Mouse (Mus musculus) megakaryocyte, embryonic 14.5 days (primary cell): Measurements from ENCODE around the gene Igbp1. TPM values are rescaled to one million over a fixed set of nuclear protein-coding genes. Genes with fewer than 3 reads are reported as not detected.

Source experiments
- H3K27me3 ChIP-seq: replicated peaks from 2 replicates; pipeline ENCODE3; 2012; ENCODE audit warnings: inconsistent platforms
- H3K36me3 ChIP-seq: replicated peaks from 2 replicates; pipeline ENCODE3; 2012; ENCODE audit warnings: low read length, inconsistent platforms, mixed read lengths
- H3K4me1 ChIP-seq: 2 replicates; pipeline ENCODE4 v1.6.1; 2012; ENCODE audit warnings: inconsistent platforms
- H3K4me3 ChIP-seq: replicated peaks from 2 replicates; pipeline ENCODE3; 2012; ENCODE audit warnings: moderate library complexity, mild to moderate bottlenecking, inconsistent platforms
- H3K9me3 ChIP-seq: 2 replicates; pipeline ENCODE4 v1.6.1; 2012; ENCODE audit warnings: inconsistent platforms
- FLI1 ChIP-seq: IDR thresholded peaks from 2 replicates; pipeline ENCODE4 v1.6.1; 2012; ENCODE audit warnings: low read length, inconsistent platforms, mixed read lengths
- GATA1 ChIP-seq: IDR thresholded peaks from 3 replicates; pipeline ENCODE4 v1.6.1; 2012; ENCODE audit warnings: mixed read lengths, low read length, inconsistent platforms, borderline replicate concordance
- polyA plus RNA-seq: library from polyadenylated mRNA; stranded (reverse); fragments of >175 nt; gene quantifications from 2 replicates; pipeline ENCODE4 v1.2.3, GENCODE M21; 2012; ENCODE audit warnings: low replicate concordance; ENCODE audit not compliant: insufficient read depth

Igbp1 gene
- polyA plus RNA-seq, result 1.5 and 30.6 TPM in 2 replicates

DNA sequence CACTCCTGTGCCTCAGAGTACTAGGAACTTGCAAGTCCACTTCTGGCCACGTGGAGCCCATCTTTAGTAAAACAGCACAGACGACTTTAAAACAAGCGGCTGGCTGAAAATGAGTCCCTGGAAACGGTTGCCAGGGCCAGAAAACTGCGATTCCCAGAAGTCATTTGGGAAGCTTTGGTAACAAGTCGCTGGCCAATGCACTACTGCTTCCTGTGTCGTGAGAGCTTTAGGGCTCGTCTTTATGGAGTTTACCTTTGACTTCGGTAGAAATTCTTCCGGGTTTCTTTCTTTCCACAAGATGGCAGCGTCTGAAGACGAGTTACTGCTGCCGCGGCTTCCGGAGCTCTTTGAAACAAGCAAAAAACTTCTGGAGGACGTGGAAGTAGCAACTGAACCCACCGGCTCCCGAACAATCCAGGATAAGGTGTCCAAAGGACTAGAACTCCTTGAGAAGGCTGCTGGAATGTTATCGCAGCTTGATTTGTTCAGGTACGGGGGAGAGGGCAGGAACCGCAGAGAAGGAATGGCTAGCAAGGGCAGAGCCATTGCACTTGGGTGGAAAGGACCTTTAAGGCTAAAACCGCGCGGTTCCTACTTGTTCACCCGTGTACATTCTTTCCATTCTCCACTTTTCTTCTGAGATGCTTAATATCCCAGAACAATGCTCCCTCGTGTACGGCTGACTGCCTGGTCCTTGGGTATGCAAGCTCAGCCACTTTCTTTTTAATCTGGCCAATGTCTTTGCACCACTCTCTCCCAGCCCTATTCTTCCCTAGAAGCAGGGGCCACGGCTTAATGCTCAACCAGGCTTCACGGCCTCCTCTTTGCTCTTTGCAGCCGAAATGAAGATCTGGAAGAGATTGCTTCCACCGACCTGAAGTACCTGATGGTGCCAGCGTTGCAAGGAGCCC, at the start of gene Igbp1:
Gene Igbp1 (plus strand): TSS at position 224 of the 911 bp plus-strand sequence.
- no peaks in the 10 kb centered on the region for H3K9me3 ChIP-seq
- peak within 1 kb of the TSS; percentile 94 for H3K4me3 ChIP-seq
- H3K4me1 ChIP-seq, result 0 out of 2 replicates have a peak, but pooled peaks cover 14% of the 10 kb centered on the region
- TF ChIP-seq GATA1, result no peak
- no peak for TF ChIP-seq FLI1
- H3K27me3 ChIP-seq, result peaks cover 13% of the 10 kb centered on the region
- peaks cover 32% of the 10 kb centered on the region for H3K36me3 ChIP-seq

DNA sequence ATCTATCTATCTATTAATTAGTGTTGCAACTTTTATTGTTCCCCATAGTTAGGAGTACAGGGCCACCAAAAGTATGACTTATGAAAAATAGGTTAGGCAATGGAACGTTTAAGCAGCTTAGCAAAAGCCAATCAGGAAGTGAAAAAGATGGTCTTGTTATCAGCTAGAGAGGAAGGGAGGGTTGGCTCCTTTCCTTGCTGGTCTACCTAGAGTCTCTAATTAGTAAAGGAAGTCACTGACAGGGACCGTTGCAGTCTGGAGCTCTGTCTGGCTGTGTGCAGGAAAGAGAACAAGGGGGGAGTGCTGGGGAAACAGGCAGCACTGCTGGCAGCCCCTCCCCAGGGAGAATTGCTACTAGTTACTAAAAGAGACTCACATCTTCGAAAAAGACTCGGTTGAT, 26.0 kb upstream of the Igbp1 start:
- TF ChIP-seq FLI1 (no peak), GATA1 (no peak)
- Histone ChIP-seq H3K9me3 (no peaks in the 10 kb centered on the region), H3K36me3 (no peaks in the 10 kb centered on the region), H3K27me3 (peaks cover 14% of the 10 kb centered on the region), H3K4me1 (peaks cover 15% of the 10 kb centered on the region), H3K4me3 (no peak overlapping the region)

DNA sequence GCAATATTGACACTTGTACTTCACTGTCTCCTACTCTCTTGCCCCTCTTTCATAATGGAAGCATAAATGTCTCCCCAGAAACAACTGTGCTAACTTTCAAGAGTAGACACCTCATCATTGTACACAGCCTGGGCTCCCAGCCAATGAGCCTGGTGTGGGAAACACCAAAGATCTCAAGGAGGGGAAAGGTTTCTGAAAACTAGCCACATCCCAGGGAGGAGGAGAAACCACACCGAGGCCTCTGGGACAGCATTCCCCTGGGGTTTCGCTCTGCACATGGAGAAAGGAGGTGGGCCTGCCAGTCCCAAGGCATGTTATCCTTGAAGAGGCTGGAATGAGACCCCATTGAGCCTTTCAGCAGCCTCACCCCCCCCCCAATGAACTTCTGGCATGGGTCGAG, 24.0 kb upstream of the Igbp1 start:
- no peak overlapping the region for H3K4me3 ChIP-seq
- peaks cover 20% of the 10 kb centered on the region for H3K27me3 ChIP-seq
- no peak for TF ChIP-seq FLI1
- no peak for TF ChIP-seq GATA1
- no peaks in the 10 kb centered on the region for H3K9me3 ChIP-seq
- H3K4me1 ChIP-seq, result peaks cover 18% of the 10 kb centered on the region
- H3K36me3 ChIP-seq, result no peaks in the 10 kb centered on the region

DNA sequence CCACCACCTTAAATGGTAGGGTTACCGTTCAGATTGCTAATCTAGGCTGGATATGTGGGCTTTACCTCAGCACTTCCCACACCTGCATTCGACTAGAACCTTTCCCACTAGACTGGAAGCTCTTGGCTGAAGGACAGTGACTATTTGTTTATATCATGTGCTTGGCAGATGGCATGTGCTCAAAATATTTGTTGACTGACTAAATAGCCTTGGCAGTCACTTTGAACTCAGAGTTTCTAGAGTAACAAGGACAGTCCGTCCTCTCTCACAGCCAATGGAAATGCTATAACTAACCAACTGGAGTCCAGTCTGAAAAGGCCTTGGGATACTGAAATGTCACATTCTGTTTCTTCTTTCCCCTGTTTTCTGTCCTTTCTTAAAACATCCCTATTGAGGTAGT, 22.6 kb upstream of the Igbp1 start:
- H3K4me1 ChIP-seq, result peaks cover 31% of the 10 kb centered on the region
- H3K36me3 ChIP-seq, result no peaks in the 10 kb centered on the region
- H3K27me3 ChIP-seq, result peaks cover 30% of the 10 kb centered on the region
- TF ChIP-seq FLI1, result no peak
- TF ChIP-seq GATA1, result no peak
- H3K9me3 ChIP-seq, result no peaks in the 10 kb centered on the region
- H3K4me3 ChIP-seq, result no peak overlapping the region

DNA sequence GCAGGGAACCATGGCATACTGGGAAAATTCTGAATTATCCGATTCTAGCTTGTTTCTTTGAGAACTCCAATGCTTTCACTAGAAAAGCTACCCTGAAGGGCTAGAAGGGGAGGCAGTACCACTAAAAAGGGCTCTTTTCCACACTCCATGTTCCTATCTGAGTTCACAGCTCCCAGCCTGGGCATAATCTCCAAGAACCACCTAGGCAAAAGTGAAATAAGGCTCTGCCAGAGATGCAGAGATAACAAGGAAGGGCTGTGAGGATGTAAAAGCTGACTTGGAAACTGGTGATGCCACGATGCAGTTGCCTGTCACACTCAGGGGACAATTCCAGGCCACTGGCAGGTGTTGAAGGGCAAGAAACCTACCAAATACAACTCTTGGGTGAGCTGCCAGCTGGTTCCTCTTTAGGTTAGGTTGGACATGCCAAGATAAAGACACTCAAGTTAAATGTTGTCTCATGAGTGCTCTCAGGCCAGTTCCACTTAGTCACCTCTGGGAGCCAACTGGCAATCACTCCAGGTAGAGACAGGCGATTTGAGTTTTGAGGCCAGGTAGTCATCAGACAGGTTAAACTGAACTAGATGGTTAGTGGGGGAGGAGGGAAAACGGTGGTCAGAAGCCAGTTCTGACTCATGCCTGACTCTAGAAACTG, 18.4 kb upstream of the Igbp1 start:
- Histone ChIP-seq H3K9me3 (no peaks in the 10 kb centered on the region), H3K4me1 (peaks cover 25% of the 10 kb centered on the region), H3K27me3 (peaks cover 23% of the 10 kb centered on the region), H3K4me3 (no peak overlapping the region), H3K36me3 (no peaks in the 10 kb centered on the region)
- no peak for TF ChIP-seq GATA1
- no peak for TF ChIP-seq FLI1

DNA sequence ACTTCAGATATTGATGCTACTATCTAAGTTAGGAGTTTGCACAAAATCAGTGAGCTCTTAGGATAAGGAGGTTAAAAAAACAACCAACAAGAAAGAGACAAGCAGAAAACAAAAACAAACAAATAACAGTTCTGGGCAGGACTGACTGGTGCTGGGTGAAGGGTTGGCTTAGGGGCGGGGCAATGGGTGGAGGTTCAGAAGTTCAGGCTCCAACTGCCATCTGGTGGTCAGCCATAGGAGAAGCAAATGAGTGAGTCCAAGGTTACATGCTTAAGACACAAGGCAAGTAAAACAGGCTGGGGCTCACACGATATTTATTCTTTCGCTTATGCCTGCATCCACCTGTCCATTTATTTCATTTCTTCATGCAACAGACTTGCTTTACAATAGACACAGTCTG, 13.8 kb upstream of the Igbp1 start:
- H3K36me3 ChIP-seq, result no peaks in the 10 kb centered on the region
- TF ChIP-seq GATA1 (no peak), FLI1 (no peak)
- H3K4me3 ChIP-seq, result peak overlapping the region; percentile 28

DNA sequence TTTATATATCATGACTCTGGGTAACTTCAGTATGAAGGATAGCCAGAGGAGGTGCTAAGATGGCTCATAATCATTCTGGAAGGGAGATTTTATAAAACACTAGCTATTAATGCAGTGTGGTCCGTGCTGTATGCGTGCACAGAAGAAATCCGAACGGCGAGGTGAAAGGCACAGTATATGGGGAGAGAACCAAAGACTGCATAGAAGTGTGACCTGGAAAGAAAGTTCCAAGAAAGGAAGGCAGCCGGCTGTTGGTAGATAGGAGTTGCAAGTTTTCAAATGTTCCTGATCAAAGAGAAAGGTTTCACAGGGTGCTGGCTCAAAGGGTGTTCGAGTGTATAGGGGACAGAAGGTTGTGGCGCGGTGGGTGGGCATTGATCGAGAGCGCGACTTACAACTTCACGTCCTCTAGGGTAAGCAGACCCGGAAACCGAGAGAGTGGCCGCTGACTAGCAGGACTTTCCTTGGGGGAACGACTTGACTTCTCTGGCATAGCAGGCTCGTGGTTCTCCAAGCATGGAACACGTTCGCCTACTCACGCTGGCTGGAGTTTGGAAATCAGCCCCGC, 507 bp upstream of the Igbp1 start:
- Histone ChIP-seq H3K4me1 (0 out of 2 replicates have a peak, but pooled peaks cover 14% of the 10 kb centered on the region), H3K9me3 (no peaks in the 10 kb centered on the region), H3K27me3 (peaks cover 13% of the 10 kb centered on the region), H3K36me3 (peaks cover 26% of the 10 kb centered on the region), H3K4me3 (peak overlapping the region; percentile 94)
- TF ChIP-seq GATA1 (no peak), FLI1 (no peak)

More for the DNA sequence above, 13.8 kb upstream of the Igbp1 start:
- Histone ChIP-seq H3K27me3 (peaks cover 12% of the 10 kb centered on the region), H3K9me3 (no peaks in the 10 kb centered on the region), H3K4me1 (peaks cover 23% of the 10 kb centered on the region)

DNA sequence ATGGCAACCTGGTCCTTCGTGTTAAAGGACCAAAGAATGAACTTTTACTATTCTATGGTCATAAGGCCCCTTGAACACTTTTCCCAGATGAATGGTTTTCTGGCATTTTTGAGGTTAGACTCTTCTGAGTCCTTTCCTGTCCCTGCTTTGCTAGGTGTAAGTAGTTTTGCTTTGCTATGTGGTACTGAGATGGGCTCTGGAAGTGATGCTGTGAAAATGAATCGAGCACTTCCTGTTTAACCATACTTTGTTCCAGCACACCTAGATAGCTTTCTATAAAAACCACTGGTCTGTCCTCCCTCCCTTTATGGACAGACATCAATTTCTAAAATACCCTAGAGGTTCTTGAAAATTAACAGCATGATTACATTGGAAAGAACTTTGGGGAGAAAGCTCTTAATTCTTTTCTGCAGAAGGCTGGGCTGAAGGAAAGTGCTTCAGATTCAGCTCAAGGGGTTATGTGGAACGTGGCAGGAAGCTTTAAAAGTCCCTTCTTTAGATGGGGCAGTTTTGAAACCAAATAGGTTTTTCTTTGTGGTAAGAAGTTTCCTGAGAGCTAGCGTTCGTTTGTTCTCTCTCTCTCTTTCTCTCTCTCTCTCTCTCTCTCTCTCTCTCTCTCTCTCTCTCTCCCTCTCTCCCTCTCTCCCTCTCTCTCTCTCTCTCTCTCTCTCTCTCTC, 10.2 kb downstream of the Igbp1 start:
- Histone ChIP-seq H3K4me1 (no peaks in the 10 kb centered on the region), H3K4me3 (no peak overlapping the region), H3K27me3 (peaks cover 4% of the 10 kb centered on the region), H3K36me3 (peaks cover 76% of the 10 kb centered on the region), H3K9me3 (no peaks in the 10 kb centered on the region)
- no peak for TF ChIP-seq FLI1
- no peak for TF ChIP-seq GATA1

DNA sequence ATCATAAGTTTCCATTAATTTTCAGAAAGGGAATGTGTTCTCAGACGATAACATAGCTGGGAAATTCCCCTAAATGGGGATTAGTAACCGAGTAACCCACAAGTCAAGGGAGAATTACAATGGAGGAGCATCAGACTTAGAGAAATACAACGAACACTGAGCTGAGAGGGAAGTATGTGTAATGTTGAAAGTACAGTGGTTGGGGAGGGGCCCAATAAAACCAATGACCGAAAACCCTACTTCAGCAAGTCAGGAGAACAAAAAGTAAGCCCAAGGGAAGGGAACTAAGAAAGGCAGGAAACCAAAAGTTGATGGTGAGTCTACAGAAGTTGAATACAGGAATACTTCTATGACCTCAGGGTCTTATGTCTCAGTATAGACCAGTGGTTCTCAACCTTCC, 14.1 kb downstream of the Igbp1 start:
- no peak for TF ChIP-seq GATA1
- TF ChIP-seq FLI1, result no peak
- H3K27me3 ChIP-seq, result peaks cover 5% of the 10 kb centered on the region
- H3K9me3 ChIP-seq, result no peaks in the 10 kb centered on the region
- H3K36me3 ChIP-seq, result peaks cover 70% of the 10 kb centered on the region
- no peak overlapping the region for H3K4me3 ChIP-seq
- H3K4me1 ChIP-seq, result no peaks in the 10 kb centered on the region
